Mouse (Mus musculus): ENCODE results near the gene Kcnj10. TPM values are rescaled to one million over a fixed set of nuclear protein-coding genes. Genes with fewer than 3 reads are reported as not detected.

The Kcnj10 gene
- polyA plus RNA-seq, 1 experiment, result 7.3 TPM

GRCm38 (mm10) chr1:172328461-172328860, 12.5 kb upstream of the Kcnj10 start:
- no peak for DNase-seq (ENCODE audit: low read depth in 1 of 2, low spot score in 2 of 2)
- Histone ChIP-seq H3K4me3 (ENCODE audit: extremely low read depth, insufficient read depth, insufficient read length) (no peak overlapping the region), H3K36me3 (ENCODE audit: control insufficient read depth, insufficient read depth, low read length) (no peaks in the 10 kb centered on the region), H3K4me1 (ENCODE audit: control insufficient read depth, insufficient read depth, insufficient read length) (peaks cover 5% of the 10 kb centered on the region; the same call in 1 of the 2 replicates), H3K27ac (ENCODE audit: insufficient read depth, low read length) (no peak overlapping the region), H3K27me3 (ENCODE audit: control insufficient read depth, insufficient read depth, low read length) (peaks cover 3% of the 10 kb centered on the region; the same call in 1 of the 2 replicates)
- WGBS, result 77% methylated on average over 7 of the region's 7 CpGs
- TF ChIP-seq CTCF (IDR thresholded peaks at IDR 0.05; ENCODE audit: extremely low read depth, insufficient read depth, insufficient read length, insufficient replicate concordance) (no peak), POLR2A (IDR thresholded peaks at IDR 0.05; ENCODE audit: low read depth, low read length) (no peak)

GRCm38 (mm10) chr1:172329131-172329530, 11.9 kb upstream of the Kcnj10 start, which contains the start of gene Kcnj9:
Gene Kcnj9, minus strand, starts transcription at chr1:172329318.
- Histone ChIP-seq H3K4me1 (ENCODE audit: control insufficient read depth, insufficient read depth, insufficient read length) (peaks cover 5% of the 10 kb centered on the region; the same call in 1 of the 2 replicates), H3K27me3 (ENCODE audit: control insufficient read depth, insufficient read depth, low read length) (peaks cover 3% of the 10 kb centered on the region; the same call in 1 of the 2 replicates), H3K36me3 (ENCODE audit: control insufficient read depth, insufficient read depth, low read length) (no peaks in the 10 kb centered on the region), H3K4me3 (ENCODE audit: extremely low read depth, insufficient read depth, insufficient read length) (no peak within 1 kb of the TSS), H3K27ac (ENCODE audit: insufficient read depth, low read length) (no peak within 1 kb of the TSS)
- TF ChIP-seq CTCF (IDR thresholded peaks at IDR 0.05; ENCODE audit: extremely low read depth, insufficient read depth, insufficient read length, insufficient replicate concordance), result no peak
- TF ChIP-seq POLR2A (IDR thresholded peaks at IDR 0.05; ENCODE audit: low read depth, low read length), result no peak
- DNase-seq (ENCODE audit: low read depth in 1 of 2, low spot score in 2 of 2), result no peak
- WGBS, result 57% methylated on average over 9 of the region's 9 CpGs

GRCm38 (mm10) chr1:172329616-172330015, 11.4 kb upstream of the Kcnj10 start:
- WGBS, result 88% methylated on average over 6 of the region's 6 CpGs
- Histone ChIP-seq H3K4me1 (ENCODE audit: control insufficient read depth, insufficient read depth, insufficient read length) (peaks cover 5% of the 10 kb centered on the region; the same call in 1 of the 2 replicates), H3K27me3 (ENCODE audit: control insufficient read depth, insufficient read depth, low read length) (peaks cover 3% of the 10 kb centered on the region; the same call in 1 of the 2 replicates), H3K27ac (ENCODE audit: insufficient read depth, low read length) (no peak overlapping the region), H3K4me3 (ENCODE audit: extremely low read depth, insufficient read depth, insufficient read length) (no peak overlapping the region), H3K36me3 (ENCODE audit: control insufficient read depth, insufficient read depth, low read length) (no peaks in the 10 kb centered on the region)
- TF ChIP-seq POLR2A (IDR thresholded peaks at IDR 0.05; ENCODE audit: low read depth, low read length) (no peak), CTCF (IDR thresholded peaks at IDR 0.05; ENCODE audit: extremely low read depth, insufficient read depth, insufficient read length, insufficient replicate concordance) (no peak)
- DNase-seq (ENCODE audit: low read depth in 1 of 2, low spot score in 2 of 2), result no peak

GRCm38 (mm10) chr1:172331422-172331947, 9.5 kb upstream of the Kcnj10 start:
- Histone ChIP-seq H3K4me3 (ENCODE audit: extremely low read depth, insufficient read depth, insufficient read length) (no peak overlapping the region), H3K27me3 (ENCODE audit: control insufficient read depth, insufficient read depth, low read length) (no peaks in the 10 kb centered on the region), H3K36me3 (ENCODE audit: control insufficient read depth, insufficient read depth, low read length) (no peaks in the 10 kb centered on the region), H3K4me1 (ENCODE audit: control insufficient read depth, insufficient read depth, insufficient read length) (no peaks in the 10 kb centered on the region), H3K27ac (ENCODE audit: insufficient read depth, low read length) (no peak overlapping the region)
- WGBS, result 48% methylated on average over 8 of the region's 8 CpGs
- no peak for DNase-seq (ENCODE audit: low read depth in 1 of 2, low spot score in 2 of 2)
- no peak for TF ChIP-seq POLR2A (IDR thresholded peaks at IDR 0.05; ENCODE audit: low read depth, low read length)
- no peak for TF ChIP-seq CTCF (IDR thresholded peaks at IDR 0.05; ENCODE audit: extremely low read depth, insufficient read depth, insufficient read length, insufficient replicate concordance)

GRCm38 (mm10) chr1:172332925-172333324, 8.1 kb upstream of the Kcnj10 start:
- 78% methylated on average over 2 of the region's 2 CpGs for WGBS
- H3K36me3 ChIP-seq (ENCODE audit: control insufficient read depth, insufficient read depth, low read length), result no peaks in the 10 kb centered on the region
- H3K27ac ChIP-seq (ENCODE audit: insufficient read depth, low read length), result no peak overlapping the region
- no peaks in the 10 kb centered on the region for H3K4me1 ChIP-seq (ENCODE audit: control insufficient read depth, insufficient read depth, insufficient read length)
- TF ChIP-seq CTCF (IDR thresholded peaks at IDR 0.05; ENCODE audit: extremely low read depth, insufficient read depth, insufficient read length, insufficient replicate concordance) (no peak), POLR2A (IDR thresholded peaks at IDR 0.05; ENCODE audit: low read depth, low read length) (no peak)
- no peak overlapping the region for H3K4me3 ChIP-seq (ENCODE audit: extremely low read depth, insufficient read depth, insufficient read length)
- no peak for DNase-seq (ENCODE audit: low read depth in 1 of 2, low spot score in 2 of 2)
- H3K27me3 ChIP-seq (ENCODE audit: control insufficient read depth, insufficient read depth, low read length), result 0 out of 2 replicates have a peak, but pooled peaks cover 1% of the 10 kb centered on the region

GRCm38 (mm10) chr1:172333512-172333911, 7.5 kb upstream of the Kcnj10 start:
- 49% methylated on average over 3 of the region's 3 CpGs for WGBS
- H3K27ac ChIP-seq (ENCODE audit: insufficient read depth, low read length), result no peak overlapping the region
- H3K4me1 ChIP-seq (ENCODE audit: control insufficient read depth, insufficient read depth, insufficient read length), result no peaks in the 10 kb centered on the region
- DNase-seq (ENCODE audit: low read depth in 1 of 2, low spot score in 2 of 2), result no peak
- TF ChIP-seq CTCF (IDR thresholded peaks at IDR 0.05; ENCODE audit: extremely low read depth, insufficient read depth, insufficient read length, insufficient replicate concordance) (no peak), POLR2A (IDR thresholded peaks at IDR 0.05; ENCODE audit: low read depth, low read length) (no peak)
- 0 out of 2 replicates have a peak, but pooled peaks cover 1% of the 10 kb centered on the region for H3K27me3 ChIP-seq (ENCODE audit: control insufficient read depth, insufficient read depth, low read length)
- H3K4me3 ChIP-seq (ENCODE audit: extremely low read depth, insufficient read depth, insufficient read length), result no peak overlapping the region
- no peaks in the 10 kb centered on the region for H3K36me3 ChIP-seq (ENCODE audit: control insufficient read depth, insufficient read depth, low read length)

- DNase-seq (ENCODE audit: low read depth in 1 of 2, low spot score in 2 of 2), result no peak
- peaks cover 5% of the 10 kb centered on the region for H3K27me3 ChIP-seq (ENCODE audit: control insufficient read depth, insufficient read depth, low read length)
- no peaks in the 10 kb centered on the region for H3K36me3 ChIP-seq (ENCODE audit: control insufficient read depth, insufficient read depth, low read length)
- no peak overlapping the region for H3K27ac ChIP-seq (ENCODE audit: insufficient read depth, low read length)
- TF ChIP-seq POLR2A (IDR thresholded peaks at IDR 0.05; ENCODE audit: low read depth, low read length), result no peak
- no peak for TF ChIP-seq CTCF (IDR thresholded peaks at IDR 0.05; ENCODE audit: extremely low read depth, insufficient read depth, insufficient read length, insufficient replicate concordance)
- 31% methylated on average over 15 of the region's 15 CpGs for WGBS
- no peaks in the 10 kb centered on the region for H3K4me1 ChIP-seq (ENCODE audit: control insufficient read depth, insufficient read depth, insufficient read length)
- H3K4me3 ChIP-seq (ENCODE audit: extremely low read depth, insufficient read depth, insufficient read length), result no peak overlapping the region
Observed at GRCm38 (mm10) chr1:172335804-172336203, 5.2 kb upstream of the Kcnj10 start.

Data from spleen, adult 2 months (tissue).